Mouse (Mus musculus) spleen, adult 2 months (tissue): ENCODE data around the gene Irs1. TPM values are rescaled to one million over a fixed set of nuclear protein-coding genes. Genes with fewer than 3 reads are reported as not detected.
A peak's percentile ranks its signal among the peaks of the same experiment; 100 is the strongest.

Experiments
- DNase-seq, 2 experiments: peaks; one replicate each; pipeline versions ENCODE4 v3.0.0 to v3.0.0-alpha.2; 2012 to 2021; ENCODE audit warnings: low spot score in 2 of 2, low read depth in 1 of 2
- H3K27ac ChIP-seq: fragments of 200-500 bp; 2 replicates; pipeline ENCODE4 v1.5.1; 2012; ENCODE audit warnings: low read length, inconsistent platforms; ENCODE audit not compliant: insufficient read depth
- H3K27me3 ChIP-seq: fragments of 200-500 bp; 2 replicates; pipeline ENCODE4 v1.6.1; 2012; ENCODE audit warnings: mild to moderate bottlenecking, moderate library complexity, low read length, inconsistent platforms; ENCODE audit not compliant: control insufficient read depth, insufficient read depth
- H3K36me3 ChIP-seq: fragments of 200-500 bp; 2 replicates; pipeline ENCODE4 v1.6.1; 2012; ENCODE audit warnings: mild to moderate bottlenecking, low read length, inconsistent platforms; ENCODE audit not compliant: control insufficient read depth, insufficient read depth
- H3K4me1 ChIP-seq: fragments of 200-500 bp; 2 replicates; pipeline ENCODE4 v1.6.1; 2011; ENCODE audit warnings: inconsistent platforms; ENCODE audit not compliant: control insufficient read depth, insufficient read depth, insufficient read length
- H3K4me3 ChIP-seq: fragments of 200-500 bp; 2 replicates; pipeline ENCODE4 v1.5.1; 2011; ENCODE audit warnings: mild to moderate bottlenecking, inconsistent platforms; ENCODE audit not compliant: insufficient read depth, insufficient read length; ENCODE audit errors: extremely low read depth
- CTCF ChIP-seq: fragments of 200-500 bp; IDR thresholded peaks from 2 replicates; pipeline ENCODE4 v1.5.1; 2011; ENCODE audit warnings: mild to moderate bottlenecking, inconsistent platforms; ENCODE audit not compliant: insufficient read depth, insufficient read length, insufficient replicate concordance; ENCODE audit errors: extremely low read depth
- POLR2A ChIP-seq: fragments of 200-500 bp; IDR thresholded peaks from 2 replicates; pipeline ENCODE4 v1.6.1; 2011; ENCODE audit warnings: low read depth, low read length, inconsistent platforms
- WGBS: fragments of 180-500 bp; shearing (Covaris S2); methylation state at CpG from one replicate; pipeline ENCODE4 v1.1.7; 2018; 5-methylcytosine and 5-hydroxymethylcytosine counted together
- polyA plus RNA-seq: library from polyadenylated mRNA; depleted of rRNA; stranded (reverse); fragments of >200 nt; gene quantifications from 2 replicates; pipeline ENCODE4 v1.2.3, GENCODE M21; 2012; rRNA removed

Gene Irs1
- 1.3 and 1.7 TPM in 2 replicates for polyA plus RNA-seq

DNA sequence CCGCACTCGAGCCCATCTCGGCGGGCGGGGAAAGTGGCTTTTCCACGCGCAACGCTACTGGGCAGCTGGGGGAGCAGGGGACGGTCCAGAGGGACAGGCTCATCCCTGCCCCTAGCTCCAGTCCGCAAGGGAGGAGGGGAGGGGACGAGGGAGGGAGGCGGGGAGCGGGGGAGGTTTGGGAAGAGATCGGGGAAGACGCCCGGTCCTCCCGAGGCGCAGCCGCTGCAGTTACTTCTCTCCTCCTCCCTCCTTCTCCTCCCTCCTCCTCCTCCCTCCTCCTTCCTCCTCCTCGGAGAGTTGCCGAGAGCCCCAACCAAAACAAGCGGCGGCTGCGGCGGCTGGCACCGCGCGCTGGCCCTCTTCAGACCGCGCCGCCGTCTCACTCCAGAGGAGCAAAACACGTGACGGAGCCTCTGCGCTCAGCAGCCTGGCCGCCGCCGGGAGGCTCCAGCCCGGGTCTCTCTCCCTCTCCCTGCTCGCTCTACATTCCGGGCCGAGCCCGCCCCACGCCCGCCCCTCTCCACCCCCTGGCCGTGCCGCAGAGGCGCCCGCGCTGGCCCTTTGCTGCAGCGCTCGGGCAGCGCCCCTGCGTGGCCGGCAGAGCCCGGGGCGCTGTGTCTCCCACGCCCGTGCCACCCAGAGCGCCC lies at the start of gene Irs1:
Gene Irs1, minus strand, starts transcription at position 266 of the 647 bp plus-strand sequence.
- H3K27me3 ChIP-seq: peaks cover 20% of the 10 kb centered on the region
- H3K4me3 ChIP-seq: peak within 1 kb of the TSS; percentile 71
- 1% methylated on average over 55 of the region's 60 CpGs for WGBS
- H3K4me1 ChIP-seq: peaks cover 3% of the 10 kb centered on the region; the same call in 1 of the 2 replicates
- no peaks in the 10 kb centered on the region for H3K36me3 ChIP-seq
- H3K27ac ChIP-seq: peak within 1 kb of the TSS; percentile 23; the same call in 1 of the 2 replicates
- DNase-seq: peak in 1 of 2 experiments; percentile 32
- TF ChIP-seq CTCF (peak; percentile 14; the same call in 1 of the 2 replicates), POLR2A (no peak)

DNA sequence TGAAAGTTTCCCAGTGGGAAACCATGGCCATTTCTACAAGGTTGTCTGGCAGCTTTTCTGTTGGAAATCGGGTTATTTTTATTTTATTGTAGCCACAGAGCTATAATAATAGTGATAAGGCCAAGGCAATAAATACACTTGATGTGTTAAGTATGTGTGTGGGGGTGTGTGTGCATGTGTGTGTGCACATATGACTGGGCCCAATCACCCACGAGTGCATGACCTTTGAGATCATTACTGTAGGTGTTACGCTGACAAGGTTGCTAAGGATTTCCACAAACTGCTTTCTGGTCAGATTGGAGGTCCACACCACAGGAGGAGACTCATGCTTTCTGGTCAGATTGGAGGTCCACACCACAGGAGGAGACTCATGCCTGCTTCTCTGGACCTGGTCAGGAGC lies 43.3 kb upstream of the Irs1 start:
- 94% methylated on average over 3 of the region's 3 CpGs for WGBS
- DNase-seq: no peak
- TF ChIP-seq POLR2A: no peak
- TF ChIP-seq CTCF: no peak
- H3K4me3 ChIP-seq: no peak overlapping the region
- no peaks in the 10 kb centered on the region for H3K4me1 ChIP-seq
- H3K36me3 ChIP-seq: no peaks in the 10 kb centered on the region
- H3K27me3 ChIP-seq: no peaks in the 10 kb centered on the region
- no peak overlapping the region for H3K27ac ChIP-seq

DNA sequence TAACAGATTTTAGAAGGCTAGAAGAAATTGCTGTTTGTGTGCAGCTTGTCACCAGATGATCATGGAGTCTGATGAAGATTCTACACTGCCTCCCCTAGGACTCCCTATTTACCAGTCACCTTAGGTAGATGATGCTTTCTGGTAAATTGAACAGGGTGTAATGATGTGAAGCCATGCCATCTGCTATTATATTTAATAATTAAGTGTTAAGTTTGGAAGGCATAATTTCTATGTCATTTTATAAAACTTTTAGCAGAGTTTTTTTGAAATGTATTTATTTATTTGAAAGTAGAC lies 38.7 kb upstream of the Irs1 start:
- TF ChIP-seq CTCF (no peak), POLR2A (no peak)
- no peaks in the 10 kb centered on the region for H3K4me1 ChIP-seq
- DNase-seq: no peak
- no peak overlapping the region for H3K27ac ChIP-seq
- no peaks in the 10 kb centered on the region for H3K36me3 ChIP-seq
- H3K27me3 ChIP-seq: no peaks in the 10 kb centered on the region
- no peak overlapping the region for H3K4me3 ChIP-seq

DNA sequence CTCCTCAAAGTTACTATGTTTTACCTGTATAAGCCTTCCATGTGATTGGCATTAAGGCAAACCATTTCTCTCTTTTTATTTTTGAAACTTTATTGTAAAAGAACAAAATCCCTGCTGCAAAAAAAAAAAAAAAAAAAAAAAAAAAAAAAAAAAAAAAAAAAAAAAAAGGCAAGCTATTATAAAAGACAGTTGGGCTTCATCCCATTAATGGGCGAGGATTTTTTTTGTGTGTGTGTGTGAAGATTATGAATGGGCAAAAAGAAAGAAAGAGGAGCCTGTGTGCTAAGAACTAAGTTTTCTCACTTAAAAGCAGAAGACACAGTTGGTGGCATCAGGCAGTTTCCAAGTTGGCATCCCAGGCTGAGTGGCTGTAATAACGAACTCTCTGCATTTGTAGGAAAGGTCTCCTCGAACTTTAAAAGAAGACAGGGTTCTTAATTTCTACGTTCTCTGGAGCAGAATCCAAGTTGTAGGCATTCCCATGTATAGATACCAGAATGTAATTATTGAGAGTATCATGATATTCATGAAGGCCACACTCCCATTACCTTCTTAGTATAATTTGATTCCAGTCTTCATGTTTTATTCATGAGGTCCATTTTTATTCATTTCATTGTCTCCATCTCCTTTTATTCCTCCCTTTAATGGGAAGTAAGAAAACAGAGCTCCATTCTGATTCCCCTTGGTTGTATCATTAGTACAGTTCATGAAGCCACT lies 38.2 kb upstream of the Irs1 start:
- no peak for DNase-seq
- 89% methylated on average over 4 of the region's 4 CpGs for WGBS
- Histone ChIP-seq H3K4me3 (no peak overlapping the region), H3K36me3 (no peaks in the 10 kb centered on the region), H3K27ac (no peak overlapping the region), H3K27me3 (no peaks in the 10 kb centered on the region), H3K4me1 (no peaks in the 10 kb centered on the region)
- TF ChIP-seq CTCF: no peak
- TF ChIP-seq POLR2A: no peak

DNA sequence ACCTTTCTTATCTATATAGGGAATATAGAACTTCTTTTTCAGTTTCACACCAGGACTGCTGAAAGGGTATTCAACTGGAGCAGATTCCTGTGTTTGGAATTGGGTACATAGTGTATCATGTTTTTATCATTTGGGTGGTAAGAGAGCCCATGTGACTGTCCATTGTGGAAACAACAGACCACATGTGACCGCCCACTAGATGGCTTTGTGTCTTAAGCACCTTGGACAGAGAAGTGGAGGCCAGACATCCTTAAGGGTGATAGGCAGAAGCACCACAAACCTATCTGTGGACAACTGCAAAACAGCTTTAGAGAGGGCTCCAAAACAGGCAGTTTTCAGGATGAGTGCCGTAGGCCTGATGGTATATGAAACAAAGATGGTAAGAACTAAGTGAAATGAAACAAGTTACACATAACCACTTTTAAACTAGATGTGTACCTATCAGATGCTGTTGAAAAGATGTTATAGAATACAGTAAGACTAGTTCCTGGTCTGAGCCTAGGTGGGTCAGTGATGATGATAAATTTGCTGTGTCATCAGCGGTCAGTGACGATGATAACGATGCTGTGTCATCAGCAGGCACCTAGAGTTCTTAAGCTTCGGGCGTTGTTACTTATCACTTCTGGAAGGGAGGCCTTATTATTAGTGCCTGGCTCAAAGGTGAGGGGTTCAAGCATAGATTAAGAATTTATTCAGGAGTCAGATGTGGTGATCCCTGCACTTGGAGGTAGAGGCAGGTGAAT lies 37.0 kb upstream of the Irs1 start:
- Histone ChIP-seq H3K4me1 (no peaks in the 10 kb centered on the region), H3K36me3 (no peaks in the 10 kb centered on the region), H3K27ac (no peak overlapping the region), H3K27me3 (no peaks in the 10 kb centered on the region), H3K4me3 (no peak overlapping the region)
- no peak for DNase-seq
- TF ChIP-seq POLR2A: no peak
- TF ChIP-seq CTCF: no peak
- 94% methylated on average over 7 of the region's 7 CpGs for WGBS

DNA sequence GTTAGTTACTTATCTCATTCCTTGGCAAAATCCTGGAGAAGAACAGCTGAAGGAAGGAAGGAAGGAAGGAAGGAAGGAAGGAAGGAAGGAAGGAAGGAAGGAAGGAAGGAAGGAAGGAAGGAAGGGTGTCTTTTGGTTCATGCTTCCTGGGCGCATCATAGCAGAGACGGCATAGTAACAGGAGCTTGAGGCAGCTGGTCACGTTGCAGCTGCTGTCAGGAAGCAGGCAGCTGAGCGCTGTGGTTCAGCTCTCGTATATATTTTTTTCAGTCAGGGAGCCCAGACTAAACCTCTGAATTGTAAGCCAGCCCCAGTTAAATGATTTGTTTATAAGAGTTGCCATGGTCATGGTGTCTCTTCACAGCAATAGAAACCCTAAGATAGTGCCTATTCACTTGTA lies 34.9 kb upstream of the Irs1 start:
- DNase-seq: no peak
- Histone ChIP-seq H3K27ac (no peak overlapping the region), H3K4me3 (no peak overlapping the region), H3K27me3 (no peaks in the 10 kb centered on the region), H3K4me1 (no peaks in the 10 kb centered on the region), H3K36me3 (no peaks in the 10 kb centered on the region)
- 90% methylated on average over 5 of the region's 5 CpGs for WGBS
- no peak for TF ChIP-seq CTCF
- TF ChIP-seq POLR2A: no peak
